Comparison of ENCODE assay signal across 8 mouse cellular contexts in genomic region chr4:150937293-150938062, GRCm38 (mm10). TPM values are rescaled to one million over a fixed set of nuclear protein-coding genes. Genes with fewer than 3 reads are reported as not detected.
DNase-seq lines count a peak whose midpoint lies in the region; ATAC-seq lines count a peak whose summit lies in the region.

No protein-coding gene starts in this region.

- no peak overlapping the region for H3K4me3 ChIP-seq in limb, embryonic 15.5 days

- H3K9ac ChIP-seq in limb, embryonic 15.5 days: no peak overlapping the region

- H3K4me1 ChIP-seq in limb, embryonic 15.5 days: no peaks in the 10 kb centered on the region

- 71% methylated on average over 16 of the region's 16 CpGs for WGBS in limb, embryonic 15.5 days

- H3K27ac ChIP-seq in limb, embryonic 15.5 days: no peak overlapping the region

- H3K9me3 ChIP-seq in limb, embryonic 15.5 days: no peaks in the 10 kb centered on the region

- no peaks in the 10 kb centered on the region for H3K36me3 ChIP-seq in limb, embryonic 15.5 days

- H3K4me2 ChIP-seq in limb, embryonic 15.5 days: 0 out of 2 replicates have a peak overlapping the region, but pooled peaks have one; percentile 20

- H3K27me3 ChIP-seq in limb, embryonic 15.5 days: no peaks in the 10 kb centered on the region

- peak; percentile 16 for ATAC-seq in CD4-positive, CD25-positive, alpha-beta regulatory T cell, adult 4 months
- ATAC-seq in limb, embryonic 15.5 days (ENCODE audit: insufficient number of reproducible peaks, low FRiP score, low TSS enrichment, low read depth): no peak

- DNase-seq in kidney, adult 18-20 months: peak; percentile 12
- no peak for DNase-seq in kidney, adult 11 months
- peak; percentile 42 to 55 for DNase-seq in adrenal gland, postnatal 36 days
- peak; percentile 29 for DNase-seq in heart, postnatal 4 days
- DNase-seq in testis, postnatal 10 days (ENCODE audit: low spot score): no peak
- DNase-seq in c-Kit-positive CD71-positive TER-119-positive erythroid progenitor cells, embryonic 14.5 days (ENCODE audit: low spot score): no peak

RNA-seq across cellular contexts. Expression of gene Tnfrsf9, which starts 23.1 kb away (rescaled TPM):
- polyA plus RNA-seq in CD4-positive, CD25-positive, alpha-beta regulatory T cell, adult 4 months (2017; shearing (Covaris generic)): 100 to 1,000 TPM; 209 to 263 TPM
- under 1 TPM in 1 of 2 experiments, not detected in 1; 0.50 TPM for total RNA-seq in adrenal gland, postnatal 36 days (2021)
- under 1 TPM in 1 of 2 experiments, not detected in 1; 0.25 TPM for total RNA-seq in heart, postnatal 4 days (2021)
- 0.83 and 1.1 TPM in 2 replicates for polyA plus RNA-seq in limb, embryonic 15.5 days (2015; fragmentation: Nextera tagmentation; extraction: Ambion mirVana)

RNA-seq across cellular contexts. Expression of gene Park7, which starts 23.2 kb away (rescaled TPM):
- polyA plus RNA-seq in CD4-positive, CD25-positive, alpha-beta regulatory T cell, adult 4 months (2017; shearing (Covaris generic)): 100 to 1,000 TPM; 550 to 588 TPM
- total RNA-seq in adrenal gland, postnatal 36 days (2021): 100 to 1,000 TPM; 283 to 288 TPM
- total RNA-seq in heart, postnatal 4 days (2021): 100 to 1,000 TPM; 187 to 190 TPM
- polyA plus RNA-seq in limb, embryonic 15.5 days (2015; fragmentation: Nextera tagmentation; extraction: Ambion mirVana): 349 and 381 TPM in 2 replicates

RNA-seq across cellular contexts. Expression of gene Uts2, which starts 59.4 kb away (rescaled TPM):
- polyA plus RNA-seq in CD4-positive, CD25-positive, alpha-beta regulatory T cell, adult 4 months (2017; shearing (Covaris generic)): not detected
- not detected for total RNA-seq in adrenal gland, postnatal 36 days (2021)
- not detected for total RNA-seq in heart, postnatal 4 days (2021)
- not detected in 2 replicates for polyA plus RNA-seq in limb, embryonic 15.5 days (2015; fragmentation: Nextera tagmentation; extraction: Ambion mirVana)

Comparison
In these comparisons a context has a peak if more than half of its experiments do, and no peak if none do; other contexts are left out.
1. DNase-seq: peak in kidney, adult 18-20 months (single experiment), adrenal gland, postnatal 36 days (2 of 2) and heart, postnatal 4 days (single experiment); none in kidney, adult 11 months (single experiment), testis, postnatal 10 days (single experiment) and c-Kit-positive CD71-positive TER-119-positive erythroid progenitor cells, embryonic 14.5 days (single experiment).